Mouse (Mus musculus): Measurements from ENCODE around the gene 1700015F17Rik.

- TF ChIP-seq CTCF (IDR thresholded peaks at IDR 0.05; ENCODE audit: low read depth) (no peak), EP300 (IDR thresholded peaks at IDR 0.05; ENCODE audit: low read depth) (no peak)
These were observed 58.9 kb downstream of the 1700015F17Rik start, which contains the start of gene Cdk14 for GRCm38 (mm10) chr5:5419992-5420455.
